Mouse (Mus musculus) layer of hippocampus, adult 9-10 months (tissue): ENCODE measurements around the gene Pou2f3.

Experiments used
- DNase-seq: peaks from one replicate; pipeline ENCODE4 v3.0.0; 2022; ENCODE audit warnings: low spot score

The Pou2f3 gene

GRCm38 (mm10) chr9:43076163-43076562, 134.0 kb downstream of the Pou2f3 start:
- DNase-seq, result no peak

- DNase-seq, result no peak
Observed at GRCm38 (mm10) chr9:43074611-43075010, 135.6 kb downstream of the Pou2f3 start.
